Mouse (Mus musculus) forebrain, embryonic 11.5 days (tissue): ENCODE data around the gene Eid1. TPM values are rescaled to one million over a fixed set of nuclear protein-coding genes. Genes with fewer than 3 reads are reported as not detected.

ENCODE experiments used
- ATAC-seq: fragments of 200-750 bp; cut with Nextera tagmentation; replicated peaks from 2 replicates; pipeline ENCODE4 v1.8.0; 2017; ENCODE audit warnings: moderate TSS enrichment; ENCODE audit not compliant: low FRiP score
- DNase-seq: peaks from one replicate; pipeline ENCODE4 v3.0.0-alpha.2; 2017; ENCODE audit warnings: low spot score
- H3K27ac ChIP-seq: fragments of 300-500 bp; sonication (generic); 2 replicates; pipeline ENCODE4 v1.5.1; 2014; ENCODE audit warnings: low read depth, low read length
- H3K27me3 ChIP-seq: fragments of 300-500 bp; sonication (generic); 2 replicates; pipeline ENCODE4 v1.6.1; 2014; ENCODE audit warnings: mild to moderate bottlenecking, low read length, mixed read lengths; ENCODE audit not compliant: control insufficient read depth, insufficient read depth
- H3K36me3 ChIP-seq: fragments of 300-500 bp; sonication (generic); 2 replicates; pipeline ENCODE4 v1.6.1; 2014; ENCODE audit warnings: mild to moderate bottlenecking, low read length, moderate library complexity, mixed read lengths; ENCODE audit not compliant: control insufficient read depth, insufficient read depth
- H3K4me1 ChIP-seq: fragments of 300-500 bp; sonication (generic); replicated peaks from 2 replicates; pipeline ENCODE4 v1.6.1; 2014; ENCODE audit warnings: low read length, mixed read lengths; ENCODE audit not compliant: control insufficient read depth, insufficient read depth
- H3K4me2 ChIP-seq: fragments of 300-500 bp; sonication (generic); 2 replicates; pipeline ENCODE4 v1.6.1; 2014; ENCODE audit warnings: low read depth, mild to moderate bottlenecking, low read length, moderate library complexity, mixed read lengths; ENCODE audit not compliant: severe bottlenecking
- H3K4me3 ChIP-seq: fragments of 300-500 bp; sonication (generic); 2 replicates; pipeline ENCODE4 v1.5.1; 2014; ENCODE audit warnings: low read depth, low read length
- H3K9ac ChIP-seq: fragments of 300-500 bp; sonication (generic); 2 replicates; pipeline ENCODE4 v1.6.1; 2014; ENCODE audit warnings: low read length
- H3K9me3 ChIP-seq: fragments of 300-500 bp; sonication (generic); 2 replicates; pipeline ENCODE4 v1.6.1; 2016; ENCODE audit warnings: low read length, mixed read lengths; ENCODE audit not compliant: control insufficient read depth
- WGBS: fragments of 180-500 bp; shearing (Covaris S2); extraction: QIAGEN DNeasy Blood & Tissue Kit; methylation state at CpG from one replicate; pipeline ENCODE4 v1.1.7; 2014; 5-methylcytosine and 5-hydroxymethylcytosine counted together
- polyA plus RNA-seq: library from polyadenylated mRNA; unstranded; fragments of >200 nt; fragmentation: Nextera tagmentation; extraction: Ambion mirVana; gene quantifications from 2 replicates; pipeline ENCODE4 v1.2.1, GENCODE M21; 2014

Eid1 gene
- polyA plus RNA-seq, 1 experiment from 2014 or later: 252 TPM

GRCm38 (mm10) chr2:125702851-125703250 is 30.0 kb downstream of the Eid1 start:
- WGBS: 85% methylated on average over 2 of the region's 2 CpGs
- no peak for DNase-seq
- Histone ChIP-seq H3K27ac (no peak overlapping the region), H3K9ac (no peak overlapping the region), H3K36me3 (no peaks in the 10 kb centered on the region), H3K9me3 (no peaks in the 10 kb centered on the region), H3K27me3 (no peaks in the 10 kb centered on the region), H3K4me3 (no peak overlapping the region), H3K4me2 (no peak overlapping the region), H3K4me1 (peaks cover 3% of the 10 kb centered on the region; the same call in 1 of the 2 replicates)
- ATAC-seq: no peak

GRCm38 (mm10) chr2:125704907-125705631 is 32.2 kb downstream of the Eid1 start:
- DNase-seq (no peak), ATAC-seq (peak; percentile 84)
- 0 out of 2 replicates have a peak overlapping the region, but pooled peaks have one; percentile 23 for H3K9ac ChIP-seq
- H3K27me3 ChIP-seq: no peaks in the 10 kb centered on the region
- no peaks in the 10 kb centered on the region for H3K36me3 ChIP-seq
- H3K4me1 ChIP-seq: peaks cover 3% of the 10 kb centered on the region; the same call in 1 of the 2 replicates
- no peaks in the 10 kb centered on the region for H3K9me3 ChIP-seq
- peak overlapping the region; percentile 50; the same call in 1 of the 2 replicates for H3K27ac ChIP-seq
- H3K4me2 ChIP-seq: no peak overlapping the region
- 30% methylated on average over 12 of the region's 12 CpGs for WGBS
- H3K4me3 ChIP-seq: no peak overlapping the region

DNA sequence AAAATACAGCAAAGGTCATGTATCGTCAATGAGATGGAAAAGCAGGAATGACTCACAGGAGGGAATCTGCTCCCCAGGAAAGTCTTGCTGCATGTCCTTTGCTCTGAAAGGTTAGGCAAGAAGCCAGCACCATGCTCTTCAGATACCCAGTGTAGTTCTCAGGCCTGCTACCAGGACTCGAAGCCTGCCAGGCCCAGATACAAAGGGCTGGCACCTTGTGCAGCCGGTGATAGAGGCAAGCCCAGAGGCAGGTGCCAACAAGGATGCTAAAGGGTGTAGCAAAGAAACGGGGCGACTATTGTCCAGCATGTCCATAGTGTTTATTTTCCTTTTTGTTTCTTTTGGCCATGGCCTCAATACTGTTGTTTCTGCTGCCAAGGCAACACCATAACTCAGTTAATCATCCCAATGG is 33.6 kb downstream of the Eid1 start:
- 81% methylated on average over 5 of the region's 5 CpGs for WGBS
- Histone ChIP-seq H3K4me1 (peaks cover 3% of the 10 kb centered on the region; the same call in 1 of the 2 replicates), H3K4me3 (no peak overlapping the region), H3K27me3 (no peaks in the 10 kb centered on the region), H3K4me2 (no peak overlapping the region), H3K36me3 (no peaks in the 10 kb centered on the region), H3K9ac (no peak overlapping the region), H3K27ac (no peak overlapping the region), H3K9me3 (no peaks in the 10 kb centered on the region)
- DNase-seq (no peak), ATAC-seq (no peak)

- Histone ChIP-seq H3K9me3 (no peaks in the 10 kb centered on the region), H3K9ac (no peak overlapping the region), H3K36me3 (no peaks in the 10 kb centered on the region), H3K27ac (no peak overlapping the region), H3K4me3 (no peak overlapping the region), H3K4me1 (no peaks in the 10 kb centered on the region), H3K27me3 (0 out of 2 replicates have a peak, but pooled peaks cover 4% of the 10 kb centered on the region), H3K4me2 (no peak overlapping the region)
- ATAC-seq (no peak), DNase-seq (no peak)
- WGBS: 83% methylated on average over 8 of the region's 8 CpGs
Observed at GRCm38 (mm10) chr2:125716599-125716998, 43.7 kb downstream of the Eid1 start.

GRCm38 (mm10) chr2:125723086-125723407 is 50.2 kb downstream of the Eid1 start:
- Histone ChIP-seq H3K4me1 (peaks cover 5% of the 10 kb centered on the region; the same call in 1 of the 2 replicates), H3K4me2 (peak overlapping the region; percentile 99), H3K9me3 (no peaks in the 10 kb centered on the region), H3K4me3 (peak overlapping the region; percentile 46), H3K27me3 (peaks cover 24% of the 10 kb centered on the region), H3K27ac (no peak overlapping the region), H3K9ac (peak overlapping the region; percentile 66), H3K36me3 (no peaks in the 10 kb centered on the region)
- DNase-seq (no peak), ATAC-seq (no peak)
- whole genome bisulfite sequencing: under 1% methylated on average over 18 of the region's 18 CpGs

- WGBS: under 1% methylated on average over 34 of the region's 34 CpGs
- Histone ChIP-seq H3K9ac (peak overlapping the region; percentile 66), H3K4me3 (peak overlapping the region; percentile 46), H3K4me2 (peak overlapping the region; percentile 99), H3K4me1 (peaks cover 5% of the 10 kb centered on the region; the same call in 1 of the 2 replicates), H3K27me3 (peaks cover 24% of the 10 kb centered on the region), H3K9me3 (no peaks in the 10 kb centered on the region), H3K36me3 (no peaks in the 10 kb centered on the region), H3K27ac (0 out of 2 replicates have a peak overlapping the region, but pooled peaks have one; percentile 18)
- DNase-seq: peak; percentile 79
- peak; percentile 85 for ATAC-seq
Observed at GRCm38 (mm10) chr2:125723408-125724085, 50.7 kb downstream of the Eid1 start.

GRCm38 (mm10) chr2:125724086-125724430 is 51.2 kb downstream of the Eid1 start, which contains the start of gene Shc4:
Gene Shc4, minus strand, starts transcription at chr2:125724148.
- Histone ChIP-seq H3K27me3 (peaks cover 24% of the 10 kb centered on the region), H3K36me3 (no peaks in the 10 kb centered on the region), H3K9me3 (no peaks in the 10 kb centered on the region), H3K4me2 (peak within 1 kb of the TSS; percentile 99), H3K4me3 (peak within 1 kb of the TSS; percentile 46), H3K4me1 (peaks cover 5% of the 10 kb centered on the region; the same call in 1 of the 2 replicates), H3K9ac (peak within 1 kb of the TSS; percentile 66), H3K27ac (0 out of 2 replicates have a peak within 1 kb of the TSS, but pooled peaks have one; percentile 18)
- DNase-seq: peak; percentile 89
- WGBS: under 1% methylated on average over 15 of the region's 15 CpGs
- peak; percentile 90 for ATAC-seq
